Mouse (Mus musculus): ENCODE results near the gene Zfp979.
"Not testable (repeated sequence)": the region's sequence is repeated elsewhere in the genome, so short reads cannot be mapped to it uniquely, and the experiment has no call there.

Zfp979 gene

GRCm38 (mm10) chr4:147642413-147642812 is at the start of gene Zfp979:
Gene Zfp979, minus strand, starts transcription at chr4:147642513.
- not testable (repeated sequence) for DNase-seq (ENCODE audit: extremely low read depth, low read depth, low spot score)

GRCm38 (mm10) chr4:147655245-147655644 is 12.9 kb upstream of the Zfp979 start:
- DNase-seq (ENCODE audit: extremely low read depth, low read depth, low spot score): not testable (repeated sequence)

- DNase-seq (ENCODE audit: extremely low read depth, low read depth, low spot score): not testable (repeated sequence)
These were observed 5.1 kb upstream of the Zfp979 start for GRCm38 (mm10) chr4:147647407-147647806.

DNA sequence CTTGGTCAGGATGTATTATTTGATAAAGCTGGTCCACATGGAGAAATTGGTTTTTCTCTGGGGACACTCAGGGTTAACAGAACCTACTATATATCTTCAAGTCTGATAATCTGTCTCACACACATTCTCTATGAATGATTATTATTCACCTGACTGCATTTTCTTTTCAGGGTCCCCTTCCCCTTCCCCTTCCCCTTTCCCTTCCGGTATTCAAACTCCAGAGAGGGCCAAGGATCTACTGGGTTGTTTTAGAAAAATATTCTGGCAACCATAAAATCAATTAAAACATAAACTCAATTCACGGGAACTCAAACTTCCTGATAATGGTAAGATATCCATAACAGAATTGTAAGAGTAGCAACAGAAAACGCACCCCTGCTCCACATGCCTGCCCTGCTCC is 381 bp downstream of the Zfp979 start:
- not testable (repeated sequence) for DNase-seq (ENCODE audit: extremely low read depth, low read depth, low spot score)

DNA sequence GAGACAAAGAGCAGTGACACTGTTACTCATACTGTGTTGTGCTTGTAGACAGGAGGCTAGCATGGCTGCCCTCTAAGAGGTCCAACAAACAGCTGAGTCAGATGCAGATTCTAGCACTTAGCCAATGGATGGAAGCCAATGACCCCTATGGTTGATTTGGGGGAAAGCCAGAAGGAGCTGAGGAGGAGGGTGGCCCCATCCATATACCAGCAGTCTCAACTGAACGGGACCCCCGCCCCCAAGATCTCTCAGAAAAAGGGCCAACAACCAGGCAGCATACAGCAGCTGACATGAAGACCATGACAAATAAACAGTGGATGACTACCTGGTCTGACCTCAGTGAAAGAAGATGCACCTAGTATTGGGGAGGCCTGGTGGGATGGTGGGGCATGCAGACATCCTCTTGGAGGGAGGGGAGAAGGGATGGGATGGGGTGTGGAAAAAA is 8.5 kb downstream of the Zfp979 start:
- DNase-seq (ENCODE audit: extremely low read depth, low read depth, low spot score): not testable (repeated sequence)

DNA sequence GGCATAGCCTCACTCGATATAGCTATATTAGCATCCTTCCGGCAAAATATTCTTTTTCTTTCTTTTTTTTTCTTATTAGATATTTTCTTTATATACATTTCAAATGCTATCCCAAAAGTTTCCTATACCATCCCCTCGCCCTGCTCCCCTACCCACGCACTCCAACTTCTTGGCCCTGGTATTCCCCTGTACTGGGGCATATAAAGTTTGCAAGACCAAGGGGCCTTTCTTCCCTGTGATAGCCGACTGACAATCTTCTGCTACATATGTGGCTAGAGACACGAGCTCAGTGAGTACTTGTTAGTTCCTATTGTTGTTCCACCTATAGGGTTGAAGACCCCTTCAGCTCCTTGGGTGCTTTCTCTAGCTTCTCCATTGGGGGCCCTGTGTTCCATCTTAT is 35.8 kb downstream of the Zfp979 start:
- not testable (repeated sequence) for DNase-seq (ENCODE audit: extremely low read depth, low read depth, low spot score)

DNA sequence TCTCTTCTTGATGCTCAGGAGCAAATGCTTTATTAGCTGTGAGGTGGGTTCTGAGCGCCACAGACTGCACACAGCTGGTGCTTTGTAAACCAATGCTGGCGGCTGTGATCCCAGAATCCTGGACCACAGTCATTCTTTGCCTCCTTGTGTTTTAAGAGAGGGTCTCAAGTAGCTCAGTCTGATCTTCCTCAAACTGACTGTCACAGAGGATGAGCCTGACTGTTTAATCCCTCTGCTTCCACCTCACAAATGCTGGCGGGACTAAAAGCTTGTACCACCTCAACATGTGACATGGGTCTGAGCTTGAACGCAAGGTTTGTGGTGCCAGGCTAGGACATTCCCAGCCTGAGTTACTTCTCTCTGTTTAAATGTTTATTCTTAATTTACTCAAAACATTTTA is 36.8 kb downstream of the Zfp979 start:
- DNase-seq (ENCODE audit: extremely low read depth, low read depth, low spot score): no peak

GRCm38 (mm10) chr4:147603806-147604205 is 38.5 kb downstream of the Zfp979 start:
- DNase-seq (ENCODE audit: extremely low read depth, low read depth, low spot score): no peak

DNA sequence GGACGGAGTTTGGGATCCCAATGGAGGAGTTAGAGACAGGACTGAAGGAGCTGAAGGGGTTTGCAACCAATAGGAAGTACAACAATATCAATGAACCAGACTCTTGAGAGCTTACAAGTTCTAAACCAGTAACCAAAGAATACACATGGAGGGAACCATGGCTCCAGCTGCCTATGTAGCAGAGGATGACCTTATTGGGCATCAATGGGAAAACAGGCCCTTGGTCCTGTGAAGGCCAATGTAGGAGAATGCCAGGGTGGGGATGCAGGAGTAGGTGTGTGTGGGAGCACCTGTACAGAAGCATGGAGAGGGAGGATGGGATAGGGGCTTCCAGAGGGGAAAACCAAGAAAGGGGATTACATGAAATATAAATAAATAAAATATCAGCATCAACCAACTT is 40.4 kb downstream of the Zfp979 start:
- no peak for DNase-seq (ENCODE audit: extremely low read depth, low read depth, low spot score)

DNA sequence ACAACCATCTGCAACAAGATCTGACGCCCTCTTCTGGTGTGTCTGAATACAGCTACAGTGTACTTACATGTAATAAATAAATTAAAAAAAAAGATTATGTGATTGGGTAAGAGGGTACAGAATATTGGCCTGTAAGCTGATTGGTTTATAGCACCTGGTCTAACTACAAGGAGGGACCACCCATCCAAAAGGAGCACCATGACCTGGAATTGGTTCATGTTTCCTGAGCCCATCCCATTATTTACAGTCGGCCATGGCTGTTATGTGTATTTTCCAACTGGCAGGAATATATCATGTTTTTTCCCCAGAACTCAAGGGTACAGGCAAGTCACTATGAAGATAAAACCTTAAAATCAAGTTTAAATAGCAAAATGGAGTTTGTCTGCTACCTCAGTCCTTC is 43.5 kb downstream of the Zfp979 start:
- DNase-seq (ENCODE audit: extremely low read depth, low read depth, low spot score): no peak

DNA sequence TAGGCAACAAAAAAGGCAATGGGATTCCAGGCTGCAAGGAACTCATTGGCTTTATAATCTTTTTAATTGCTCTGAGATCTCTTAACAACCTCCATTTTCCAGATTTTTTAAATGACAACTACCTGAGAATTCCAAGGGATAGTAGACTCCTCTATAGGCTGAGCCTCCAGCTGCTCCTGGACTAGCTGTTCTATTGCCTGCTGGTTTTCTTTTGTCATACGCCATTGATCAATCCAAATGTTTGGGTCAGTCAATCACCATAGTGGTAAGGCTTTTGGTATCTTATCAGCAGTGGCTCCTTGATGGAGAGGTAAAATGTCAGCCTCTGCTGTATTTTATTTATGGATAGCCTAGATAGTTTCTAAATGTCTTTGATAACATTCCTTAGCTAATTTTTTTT is 44.6 kb downstream of the Zfp979 start:
- no peak for DNase-seq (ENCODE audit: extremely low read depth, low read depth, low spot score)

DNA sequence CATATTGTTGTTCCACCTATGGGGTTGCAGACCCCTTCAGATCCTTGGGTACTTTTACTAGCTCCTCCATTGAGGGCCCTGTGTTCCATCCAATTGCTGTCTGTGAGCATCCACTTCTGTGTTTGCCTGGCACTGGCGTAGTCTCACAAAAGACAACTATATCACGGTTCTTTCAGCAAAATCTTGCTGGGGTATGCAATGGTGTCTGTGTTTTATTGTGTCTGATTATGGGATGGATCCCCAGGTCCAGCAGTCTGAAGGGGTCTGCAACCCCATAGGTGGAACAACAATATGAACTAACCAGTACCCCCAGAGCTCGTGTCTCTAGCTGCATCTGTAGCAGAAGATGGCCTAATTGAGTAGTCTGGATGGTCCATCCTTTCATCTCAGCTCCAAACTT is 47.7 kb downstream of the Zfp979 start:
- not testable (repeated sequence) for DNase-seq (ENCODE audit: extremely low read depth, low read depth, low spot score)

DNA sequence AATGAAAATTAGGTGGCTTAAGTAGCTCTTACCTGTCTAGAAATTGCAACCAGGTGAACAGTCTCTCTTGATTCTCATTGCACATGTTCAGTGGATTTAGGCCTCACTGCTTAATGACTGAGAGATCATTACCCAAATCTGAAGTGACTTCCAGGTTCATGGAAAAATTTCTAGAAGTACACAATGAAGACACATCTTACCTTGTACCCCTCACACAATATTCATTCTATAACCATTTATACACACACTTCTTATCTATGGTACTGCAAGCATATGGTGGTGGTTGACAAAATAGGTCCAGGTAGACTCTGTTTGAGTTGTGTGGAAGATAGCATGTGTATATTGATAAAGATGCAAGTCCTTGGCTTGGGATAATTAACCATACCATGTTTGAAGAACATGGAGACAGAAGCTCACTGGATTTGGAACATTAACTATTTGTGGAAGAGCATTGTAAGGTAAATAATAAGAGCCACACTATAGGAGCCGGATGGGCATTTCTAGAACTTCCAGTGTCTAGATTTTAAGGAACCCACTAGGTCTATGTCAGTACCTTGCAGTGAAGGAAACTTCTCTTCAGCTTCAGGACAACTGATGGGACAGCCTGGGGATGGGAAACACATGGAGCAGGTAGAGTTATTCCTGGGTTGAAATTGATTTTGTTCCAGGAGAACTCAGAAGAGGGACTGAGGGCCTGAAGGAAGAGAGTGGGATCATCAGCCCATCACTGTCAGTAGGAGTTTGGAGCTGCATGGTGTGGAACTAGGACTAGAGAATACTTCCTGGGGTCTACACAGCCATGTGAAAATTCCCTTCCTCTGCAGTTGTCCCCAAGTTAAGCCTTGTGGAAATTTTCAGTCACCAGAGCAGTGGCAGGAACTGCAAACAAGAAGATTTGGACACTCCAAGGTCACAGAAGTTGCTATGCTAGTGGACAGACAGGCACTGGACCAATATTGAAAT is 55.5 kb downstream of the Zfp979 start:
- no peak for DNase-seq (ENCODE audit: extremely low read depth, low read depth, low spot score)

- DNase-seq (ENCODE audit: extremely low read depth, low read depth, low spot score): not testable (repeated sequence)
These were observed 62.9 kb downstream of the Zfp979 start for GRCm38 (mm10) chr4:147579371-147579770.

DNA sequence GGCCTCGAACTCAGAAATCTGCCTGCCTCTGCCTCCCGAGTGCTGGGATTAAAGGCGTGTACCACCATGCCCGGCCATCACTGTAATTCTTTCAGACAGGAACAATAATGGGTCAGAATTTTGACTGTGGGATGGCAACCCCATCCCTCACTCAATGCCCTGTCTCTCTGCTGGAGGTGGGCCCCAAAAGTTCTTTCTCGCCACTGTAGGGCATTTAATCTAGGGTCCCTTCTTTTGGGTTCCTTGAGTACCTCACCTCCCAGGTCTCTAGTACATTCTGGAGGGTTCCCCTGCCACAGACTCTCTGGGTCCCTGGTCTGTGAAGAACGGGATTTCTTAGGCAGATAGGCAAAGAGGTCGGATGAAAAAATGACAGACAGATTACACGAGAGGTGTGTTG is 71.2 kb downstream of the Zfp979 start:
- not testable (repeated sequence) for DNase-seq (ENCODE audit: extremely low read depth, low read depth, low spot score)

DNA sequence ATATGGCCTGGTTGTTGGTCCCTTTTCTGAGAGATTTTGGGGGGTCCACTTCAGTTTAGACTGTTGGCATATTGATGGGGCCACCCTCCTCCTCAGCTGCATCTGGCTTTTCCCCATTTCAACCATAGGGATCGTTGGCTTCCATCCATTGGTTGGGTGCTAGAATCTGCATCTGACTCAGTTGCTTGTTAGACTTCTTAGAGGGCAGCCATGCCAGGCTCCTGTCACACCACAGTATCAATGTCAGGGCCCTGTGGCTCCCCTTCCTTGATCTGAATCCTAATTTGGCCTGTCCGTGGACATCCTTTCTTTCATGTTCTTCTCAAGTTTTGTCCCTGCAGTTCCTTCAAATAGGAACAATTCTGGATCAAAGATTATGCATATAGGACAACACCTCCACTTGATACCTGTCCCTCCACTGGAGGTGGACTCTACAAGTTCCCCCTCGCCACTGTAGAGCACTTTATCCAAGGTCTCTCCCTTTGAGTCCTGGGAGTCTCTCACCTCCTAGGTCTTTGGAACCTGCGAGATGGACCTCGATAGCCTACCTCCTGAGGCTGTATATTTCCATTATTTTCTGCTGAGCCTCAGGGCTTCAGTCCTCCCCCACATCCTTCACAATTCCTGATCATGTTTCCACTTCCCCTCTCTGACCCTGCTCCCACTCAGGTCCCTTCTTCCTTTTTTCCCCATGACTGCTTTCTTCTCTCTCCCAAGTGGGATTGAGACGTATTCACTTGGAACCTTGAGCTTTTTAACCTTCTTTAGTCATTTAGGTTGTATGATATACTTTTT is 76.7 kb downstream of the Zfp979 start:
- DNase-seq (ENCODE audit: extremely low read depth, low read depth, low spot score): no peak
